Mouse (Mus musculus): ENCODE measurements around the gene Rnase12. TPM values are rescaled to one million over a fixed set of nuclear protein-coding genes. Genes with fewer than 3 reads are reported as not detected.

Gene Rnase12
- polyA plus RNA-seq, 1 experiment = not detected

- H3K4me1 ChIP-seq (ENCODE audit: control insufficient read depth, insufficient read depth, low read length) = no peaks in the 10 kb centered on the region
- H3K4me3 ChIP-seq (ENCODE audit: control insufficient read depth, low read depth, low read length) = no peak overlapping the region
- H3K36me3 ChIP-seq (ENCODE audit: control insufficient read depth, insufficient read depth, low read length) = no peaks in the 10 kb centered on the region
- no peaks in the 10 kb centered on the region for H3K27me3 ChIP-seq (ENCODE audit: control insufficient read depth, insufficient read depth, low read length)
- no peak overlapping the region for H3K27ac ChIP-seq (ENCODE audit: control insufficient read depth, insufficient read depth, low read depth, low read length)
- TF ChIP-seq POLR2A (IDR thresholded peaks at IDR 0.05; ENCODE audit: control insufficient read depth, low read depth, low read length) (no peak), CTCF (IDR thresholded peaks at IDR 0.05; ENCODE audit: control insufficient read depth, insufficient read depth, insufficient replicate concordance, low read depth, low read length) (no peak)
These were observed 21.2 kb downstream of the Rnase12 start for GRCm38 (mm10) chr14:51036214-51036613.

DNA sequence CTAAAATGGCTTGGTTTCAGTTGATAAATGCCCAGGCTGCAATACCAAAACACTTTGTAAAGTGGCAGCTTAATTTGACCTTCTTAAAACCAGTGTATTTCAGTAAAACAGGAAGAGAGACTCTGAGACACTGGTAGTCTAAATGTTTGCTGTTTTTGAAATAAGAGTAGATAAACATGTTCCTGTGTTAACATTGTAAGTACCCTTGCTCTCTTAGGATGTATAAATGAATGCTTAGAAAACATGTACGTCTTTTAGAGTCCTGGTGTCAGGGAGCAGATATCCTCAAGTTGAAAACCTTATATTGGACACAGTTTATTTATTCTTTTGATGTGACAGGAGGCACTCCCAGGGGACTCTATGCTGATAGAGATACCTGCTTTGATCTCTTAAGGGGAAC, 22.3 kb downstream of the Rnase12 start:
- no peak overlapping the region for H3K4me3 ChIP-seq (ENCODE audit: control insufficient read depth, low read depth, low read length)
- no peaks in the 10 kb centered on the region for H3K4me1 ChIP-seq (ENCODE audit: control insufficient read depth, insufficient read depth, low read length)
- no peak overlapping the region for H3K27ac ChIP-seq (ENCODE audit: control insufficient read depth, insufficient read depth, low read depth, low read length)
- no peaks in the 10 kb centered on the region for H3K27me3 ChIP-seq (ENCODE audit: control insufficient read depth, insufficient read depth, low read length)
- TF ChIP-seq CTCF (IDR thresholded peaks at IDR 0.05; ENCODE audit: control insufficient read depth, insufficient read depth, insufficient replicate concordance, low read depth, low read length) = no peak
- no peak for TF ChIP-seq POLR2A (IDR thresholded peaks at IDR 0.05; ENCODE audit: control insufficient read depth, low read depth, low read length)
- no peaks in the 10 kb centered on the region for H3K36me3 ChIP-seq (ENCODE audit: control insufficient read depth, insufficient read depth, low read length)

DNA sequence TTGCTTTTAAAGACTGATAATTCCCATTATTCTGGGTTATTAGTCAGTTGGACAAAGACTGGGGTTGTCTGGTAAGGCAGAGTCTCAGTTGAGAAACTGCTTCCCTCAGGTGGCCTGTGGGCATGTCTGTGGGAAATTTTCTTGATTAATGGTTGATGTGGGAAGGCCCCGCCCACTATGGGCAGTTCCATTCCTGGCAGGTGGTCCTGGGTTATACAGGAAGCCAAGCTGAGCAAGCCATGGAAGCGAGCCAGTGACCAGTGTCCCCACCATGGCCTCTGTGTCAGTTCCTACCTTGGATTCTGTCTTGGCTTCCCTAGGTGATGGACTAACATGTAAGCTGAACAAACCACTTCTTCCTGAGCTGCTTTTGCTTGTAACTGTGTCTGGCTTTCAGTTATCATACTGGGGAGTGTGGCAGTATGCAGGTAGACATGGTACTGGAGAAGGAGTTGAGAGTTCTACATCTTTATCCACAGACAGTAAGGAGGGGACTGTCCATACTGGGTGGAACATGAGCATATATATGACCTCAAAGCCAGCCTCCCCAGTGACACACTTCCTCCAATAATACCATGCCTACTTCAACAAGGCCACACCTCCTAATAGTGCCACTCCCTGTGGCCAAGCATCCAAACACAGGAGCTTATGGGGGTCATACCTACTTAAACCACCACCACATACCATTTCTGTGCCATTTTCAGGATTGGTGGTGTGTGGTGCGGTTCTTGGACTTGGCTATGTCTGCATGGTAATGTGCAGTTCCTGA, 29.9 kb downstream of the Rnase12 start:
- Histone ChIP-seq H3K4me3 (ENCODE audit: control insufficient read depth, low read depth, low read length) (no peak overlapping the region), H3K27me3 (ENCODE audit: control insufficient read depth, insufficient read depth, low read length) (no peaks in the 10 kb centered on the region), H3K27ac (ENCODE audit: control insufficient read depth, insufficient read depth, low read depth, low read length) (no peak overlapping the region), H3K4me1 (ENCODE audit: control insufficient read depth, insufficient read depth, low read length) (no peaks in the 10 kb centered on the region), H3K36me3 (ENCODE audit: control insufficient read depth, insufficient read depth, low read length) (no peaks in the 10 kb centered on the region)
- TF ChIP-seq POLR2A (IDR thresholded peaks at IDR 0.05; ENCODE audit: control insufficient read depth, low read depth, low read length) (no peak), CTCF (IDR thresholded peaks at IDR 0.05; ENCODE audit: control insufficient read depth, insufficient read depth, insufficient replicate concordance, low read depth, low read length) (no peak)

- TF ChIP-seq CTCF (IDR thresholded peaks at IDR 0.05; ENCODE audit: control insufficient read depth, insufficient read depth, insufficient replicate concordance, low read depth, low read length) = peak; percentile 21; the same call in 1 of the 2 replicates
- TF ChIP-seq POLR2A (IDR thresholded peaks at IDR 0.05; ENCODE audit: control insufficient read depth, low read depth, low read length) = no peak
- no peaks in the 10 kb centered on the region for H3K4me1 ChIP-seq (ENCODE audit: control insufficient read depth, insufficient read depth, low read length)
- H3K27me3 ChIP-seq (ENCODE audit: control insufficient read depth, insufficient read depth, low read length) = no peaks in the 10 kb centered on the region
- H3K4me3 ChIP-seq (ENCODE audit: control insufficient read depth, low read depth, low read length) = no peak overlapping the region
- H3K36me3 ChIP-seq (ENCODE audit: control insufficient read depth, insufficient read depth, low read length) = no peaks in the 10 kb centered on the region
- no peak overlapping the region for H3K27ac ChIP-seq (ENCODE audit: control insufficient read depth, insufficient read depth, low read depth, low read length)
These were observed 30.9 kb downstream of the Rnase12 start for GRCm38 (mm10) chr14:51026391-51027133.

DNA sequence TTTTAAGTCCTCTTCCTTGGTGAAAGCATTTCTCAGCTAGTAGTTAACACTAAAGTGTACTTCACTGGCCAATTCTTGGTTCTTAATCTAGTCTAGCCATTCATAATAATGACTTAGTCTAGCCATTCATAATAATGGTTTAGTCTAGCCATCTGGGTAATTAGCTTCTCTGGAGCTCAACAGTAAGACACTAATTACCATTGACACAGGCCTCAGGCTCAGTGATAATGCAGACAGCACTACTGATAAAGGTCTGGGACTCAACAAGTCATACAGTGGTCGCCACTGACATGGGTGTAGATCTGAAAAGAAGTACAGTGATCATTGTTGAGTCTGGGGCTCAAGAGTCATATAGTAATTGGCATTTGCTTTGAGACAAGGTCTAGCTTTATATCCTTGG, 32.6 kb downstream of the Rnase12 start:
- TF ChIP-seq CTCF (IDR thresholded peaks at IDR 0.05; ENCODE audit: control insufficient read depth, insufficient read depth, insufficient replicate concordance, low read depth, low read length) = no peak
- no peak for TF ChIP-seq POLR2A (IDR thresholded peaks at IDR 0.05; ENCODE audit: control insufficient read depth, low read depth, low read length)
- no peaks in the 10 kb centered on the region for H3K4me1 ChIP-seq (ENCODE audit: control insufficient read depth, insufficient read depth, low read length)
- H3K27ac ChIP-seq (ENCODE audit: control insufficient read depth, insufficient read depth, low read depth, low read length) = no peak overlapping the region
- no peaks in the 10 kb centered on the region for H3K27me3 ChIP-seq (ENCODE audit: control insufficient read depth, insufficient read depth, low read length)
- H3K4me3 ChIP-seq (ENCODE audit: control insufficient read depth, low read depth, low read length) = no peak overlapping the region
- H3K36me3 ChIP-seq (ENCODE audit: control insufficient read depth, insufficient read depth, low read length) = no peaks in the 10 kb centered on the region

DNA sequence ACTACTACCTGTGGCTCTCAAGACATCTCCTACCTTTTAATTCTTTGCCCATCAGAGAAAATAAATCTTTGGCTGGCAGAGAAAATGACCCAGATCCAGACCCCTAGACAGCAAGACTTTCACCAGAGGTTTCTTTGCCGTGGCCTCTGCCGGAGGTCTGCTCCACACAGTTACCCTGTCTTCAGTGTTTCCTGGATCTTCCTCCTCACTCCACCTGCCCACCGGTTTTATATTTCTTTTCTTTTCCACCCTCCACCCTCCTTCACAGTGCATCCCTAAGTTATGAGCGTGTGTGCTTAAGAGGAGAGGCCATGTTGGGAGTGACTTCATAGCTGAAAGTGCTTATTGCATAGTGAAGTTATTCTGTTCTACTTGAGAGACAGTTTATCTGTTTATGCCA, 34.0 kb downstream of the Rnase12 start:
- Histone ChIP-seq H3K4me1 (ENCODE audit: control insufficient read depth, insufficient read depth, low read length) (no peaks in the 10 kb centered on the region), H3K4me3 (ENCODE audit: control insufficient read depth, low read depth, low read length) (no peak overlapping the region), H3K27ac (ENCODE audit: control insufficient read depth, insufficient read depth, low read depth, low read length) (no peak overlapping the region), H3K27me3 (ENCODE audit: control insufficient read depth, insufficient read depth, low read length) (no peaks in the 10 kb centered on the region), H3K36me3 (ENCODE audit: control insufficient read depth, insufficient read depth, low read length) (no peaks in the 10 kb centered on the region)
- no peak for TF ChIP-seq CTCF (IDR thresholded peaks at IDR 0.05; ENCODE audit: control insufficient read depth, insufficient read depth, insufficient replicate concordance, low read depth, low read length)
- TF ChIP-seq POLR2A (IDR thresholded peaks at IDR 0.05; ENCODE audit: control insufficient read depth, low read depth, low read length) = no peak

DNA sequence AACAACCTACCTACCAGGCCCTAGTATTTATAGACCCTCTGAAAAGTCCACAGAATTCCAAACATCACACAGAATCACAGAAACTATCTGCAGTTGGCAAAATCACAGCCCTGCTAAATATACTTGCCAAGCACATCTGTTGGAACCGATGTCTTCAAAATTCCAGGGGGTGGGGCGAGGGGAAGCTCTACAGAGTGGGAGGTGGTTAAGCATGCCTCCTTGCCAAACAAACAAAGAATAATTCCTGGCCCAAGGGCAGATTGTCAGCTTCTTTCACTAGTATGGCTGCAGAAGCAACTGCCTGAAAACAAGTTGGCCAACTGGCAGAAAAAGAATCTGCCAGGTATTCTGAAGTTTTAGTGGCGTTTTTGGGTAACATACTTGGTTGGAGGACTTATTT, 40.2 kb downstream of the Rnase12 start:
- TF ChIP-seq POLR2A (IDR thresholded peaks at IDR 0.05; ENCODE audit: control insufficient read depth, low read depth, low read length) = no peak
- TF ChIP-seq CTCF (IDR thresholded peaks at IDR 0.05; ENCODE audit: control insufficient read depth, insufficient read depth, insufficient replicate concordance, low read depth, low read length) = no peak
- Histone ChIP-seq H3K27ac (ENCODE audit: control insufficient read depth, insufficient read depth, low read depth, low read length) (no peak overlapping the region), H3K36me3 (ENCODE audit: control insufficient read depth, insufficient read depth, low read length) (no peaks in the 10 kb centered on the region), H3K27me3 (ENCODE audit: control insufficient read depth, insufficient read depth, low read length) (no peaks in the 10 kb centered on the region), H3K4me1 (ENCODE audit: control insufficient read depth, insufficient read depth, low read length) (no peaks in the 10 kb centered on the region), H3K4me3 (ENCODE audit: control insufficient read depth, low read depth, low read length) (no peak overlapping the region)
